Comparison of ENCODE assay signal across 24 mouse cellular contexts in the genomic region with DNA sequence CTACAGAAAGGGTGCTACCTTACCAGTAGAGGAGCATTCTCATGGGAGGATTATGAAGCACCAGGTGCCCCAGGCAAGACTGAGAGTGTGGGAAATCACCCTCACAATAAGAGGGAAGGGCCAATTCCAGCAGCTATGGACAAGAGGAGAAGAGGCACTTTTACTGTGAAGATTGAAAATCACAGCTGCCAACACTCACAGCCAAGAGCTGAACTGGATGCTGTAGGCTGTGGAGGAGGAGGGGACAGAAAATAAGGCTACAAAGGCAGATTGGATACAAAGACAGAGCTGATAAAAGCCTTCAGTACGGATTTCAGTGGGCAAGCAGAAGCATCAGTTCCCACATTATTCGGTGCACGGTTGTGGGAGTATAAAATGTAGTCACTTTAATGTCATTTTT.
DNase-seq lines count a peak whose midpoint lies in the region; ATAC-seq and TF ChIP-seq lines count a peak whose summit lies in the region.
"Had no signal": no experiment of that assay in that cellular context is flagged by ENCODE, and none has a peak within 500 bp of the region (broad histone marks: within the 10 kb centered on the region; RNA-seq: fewer than 3 reads in every experiment).

No protein-coding gene starts in this region.

- no peak for TF ChIP-seq POLR2A in heart, adult 2 months (IDR thresholded peaks at IDR 0.05; ENCODE audit: insufficient read depth, low read depth, low read length)
- TF ChIP-seq POLR2A in myocyte (IDR thresholded peaks at IDR 0.05; ENCODE audit: insufficient read length, low read depth) = no peak

- WGBS in heart, embryonic 15.5 days = 31% methylated on average over 3 of the region's 3 CpGs
- 36% methylated on average over 3 of the region's 3 CpGs for WGBS in heart, adult 2 months
- 28% methylated on average over 3 of the region's 3 CpGs for WGBS in kidney, postnatal 0 days
- 50% methylated on average over 3 of the region's 3 CpGs for WGBS in midbrain, embryonic 16.5 days
- WGBS in midbrain, embryonic 13.5 days = 68% methylated on average over 3 of the region's 3 CpGs

- H3K4me1 ChIP-seq in heart, embryonic 15.5 days (replicated peaks) = peaks cover 26% of the 10 kb centered on the region
- peaks cover 10% of the 10 kb centered on the region for H3K4me1 ChIP-seq in heart, adult 2 months (ENCODE audit: control insufficient read depth, insufficient read depth, low read length)
- H3K4me1 ChIP-seq in kidney, postnatal 0 days (replicated peaks; ENCODE audit: insufficient read depth, low read length) = peaks cover 4% of the 10 kb centered on the region; the same call in 1 of the 2 replicates
- no peaks in the 10 kb centered on the region; the same call in 1 of the 2 replicates for H3K4me1 ChIP-seq in midbrain, embryonic 16.5 days (ENCODE audit: control insufficient read depth, insufficient read depth, low read length)
- H3K4me1 ChIP-seq in midbrain, embryonic 13.5 days (replicated peaks) = no peaks in the 10 kb centered on the region
- H3K4me1 ChIP-seq: embryonic facial prominence, embryonic 15.5 days; hindbrain, embryonic 12.5 days had no signal

- no peaks in the 10 kb centered on the region for H3K79me2 ChIP-seq in heart, adult 2 months (replicated peaks; ENCODE audit: control insufficient read depth, insufficient read depth, low read length)
- no peaks in the 10 kb centered on the region for H3K79me2 ChIP-seq in myocyte (ENCODE audit: control insufficient read depth, insufficient read depth)

- no peak overlapping the region for H3K4me3 ChIP-seq in heart, embryonic 15.5 days
- H3K4me3 ChIP-seq in heart, adult 2 months = no peak overlapping the region
- H3K4me3 ChIP-seq in kidney, postnatal 0 days (replicated peaks; ENCODE audit: low read depth, low read length) = no peak overlapping the region
- no peak overlapping the region for H3K4me3 ChIP-seq in midbrain, embryonic 16.5 days (ENCODE audit: low read depth, low read length)
- H3K4me3 ChIP-seq in midbrain, embryonic 13.5 days (replicated peaks) = no peak overlapping the region
- no peak overlapping the region for H3K4me3 ChIP-seq in myocyte
- H3K4me3 ChIP-seq: embryonic facial prominence, embryonic 15.5 days; erythroblast, embryonic 14.5 days; forebrain, embryonic 10.5 days; heart, embryonic 13.5 days; hindbrain, embryonic 12.5 days had no signal

- H3K9me3 ChIP-seq in heart, embryonic 15.5 days (replicated peaks) = no peaks in the 10 kb centered on the region
- H3K9me3 ChIP-seq in kidney, postnatal 0 days (replicated peaks; ENCODE audit: low read length) = no peaks in the 10 kb centered on the region
- H3K9me3 ChIP-seq in midbrain, embryonic 16.5 days (replicated peaks; ENCODE audit: control insufficient read depth, low read length, poor library complexity, severe bottlenecking) = no peaks in the 10 kb centered on the region
- no peaks in the 10 kb centered on the region for H3K9me3 ChIP-seq in midbrain, embryonic 13.5 days
- H3K9me3 ChIP-seq: embryonic facial prominence, embryonic 15.5 days; forebrain, embryonic 10.5 days; G1E; heart, embryonic 13.5 days; hindbrain, embryonic 12.5 days had no signal

- H3K27ac ChIP-seq in heart, embryonic 15.5 days = 0 out of 2 replicates have a peak overlapping the region, but pooled peaks have one; percentile 15
- no peak overlapping the region for H3K27ac ChIP-seq in heart, adult 2 months
- 0 out of 2 replicates have a peak overlapping the region, but pooled peaks have one; percentile 48 for H3K27ac ChIP-seq in kidney, postnatal 0 days
- H3K27ac ChIP-seq in midbrain, embryonic 16.5 days (ENCODE audit: low read length) = no peak overlapping the region
- H3K27ac ChIP-seq in midbrain, embryonic 13.5 days = no peak overlapping the region
- H3K27ac ChIP-seq: embryonic facial prominence, embryonic 15.5 days; forebrain, embryonic 10.5 days; heart, embryonic 13.5 days; hindbrain, embryonic 12.5 days had no signal

- intact Hi-C loops in heart, adult 2 months (cut with DNase I) = no loop called here
- intact Hi-C loops in left cerebral cortex, postnatal 4 days (cut with DNase I) = no loop called here

- no peak overlapping the region for H3K4me2 ChIP-seq in heart, embryonic 15.5 days
- no peak overlapping the region for H3K4me2 ChIP-seq in kidney, postnatal 0 days (ENCODE audit: low read length)
- no peak overlapping the region for H3K4me2 ChIP-seq in midbrain, embryonic 16.5 days (ENCODE audit: low read length)
- H3K4me2 ChIP-seq in midbrain, embryonic 13.5 days (replicated peaks) = no peak overlapping the region
- H3K4me2 ChIP-seq in myocyte (ENCODE audit: low read depth) = peak overlapping the region; percentile 30
- H3K4me2 ChIP-seq: embryonic facial prominence, embryonic 15.5 days; heart, embryonic 13.5 days; hindbrain, embryonic 12.5 days had no signal

- no peak overlapping the region for H3K9ac ChIP-seq in heart, embryonic 15.5 days
- H3K9ac ChIP-seq in heart, adult 2 months (ENCODE audit: low read depth, low read length) = no peak overlapping the region
- no peak overlapping the region for H3K9ac ChIP-seq in kidney, postnatal 0 days (ENCODE audit: low read depth, low read length)
- H3K9ac ChIP-seq in midbrain, embryonic 16.5 days (ENCODE audit: low read depth, low read length) = no peak overlapping the region
- H3K9ac ChIP-seq in midbrain, embryonic 13.5 days (replicated peaks) = no peak overlapping the region
- H3K9ac ChIP-seq: embryonic facial prominence, embryonic 15.5 days; heart, embryonic 13.5 days; hindbrain, embryonic 12.5 days had no signal

- H3ac ChIP-seq in myocyte (ENCODE audit: control insufficient read depth, insufficient read length) = no peak overlapping the region

- no peaks in the 10 kb centered on the region for H3K36me3 ChIP-seq in heart, embryonic 15.5 days
- H3K36me3 ChIP-seq in heart, adult 2 months (ENCODE audit: control insufficient read depth, insufficient read depth, low read length) = no peaks in the 10 kb centered on the region
- no peaks in the 10 kb centered on the region for H3K36me3 ChIP-seq in kidney, postnatal 0 days (ENCODE audit: insufficient read depth, low read length)
- H3K36me3 ChIP-seq in midbrain, embryonic 16.5 days (ENCODE audit: control insufficient read depth, insufficient read depth, low read length) = no peaks in the 10 kb centered on the region
- H3K36me3 ChIP-seq in midbrain, embryonic 13.5 days = no peaks in the 10 kb centered on the region
- H3K36me3 ChIP-seq in myocyte (ENCODE audit: control insufficient read depth, insufficient read depth) = no peaks in the 10 kb centered on the region
- H3K36me3 ChIP-seq: embryonic facial prominence, embryonic 15.5 days; forebrain, embryonic 10.5 days; G1E; heart, embryonic 13.5 days; hindbrain, embryonic 12.5 days had no signal

- no peaks in the 10 kb centered on the region for H3K27me3 ChIP-seq in heart, embryonic 15.5 days
- H3K27me3 ChIP-seq in heart, adult 2 months (ENCODE audit: control insufficient read depth, insufficient read depth, low read length) = no peaks in the 10 kb centered on the region
- no peaks in the 10 kb centered on the region for H3K27me3 ChIP-seq in kidney, postnatal 0 days (ENCODE audit: insufficient read depth, low read length)
- no peaks in the 10 kb centered on the region for H3K27me3 ChIP-seq in midbrain, embryonic 16.5 days (ENCODE audit: control insufficient read depth, insufficient read depth, low read depth, low read length)
- no peaks in the 10 kb centered on the region for H3K27me3 ChIP-seq in midbrain, embryonic 13.5 days
- H3K27me3 ChIP-seq in myocyte (ENCODE audit: control insufficient read depth, insufficient read depth, insufficient read length) = no peaks in the 10 kb centered on the region
- H3K27me3 ChIP-seq: embryonic facial prominence, embryonic 15.5 days; heart, embryonic 13.5 days; hindbrain, embryonic 12.5 days had no signal

- DNase-seq in heart, adult 2 months = no peak
- peak; percentile 80 for DNase-seq in kidney, postnatal 0 days (ENCODE audit: low spot score)
- DNase-seq in kidney, postnatal 14 days = no peak
- no peak for DNase-seq in left cerebral cortex, postnatal 4 days
- DNase-seq: adrenal gland, postnatal 10 days; cerebellum, adult 18-20 months; cerebellum, adult 9-11 months; cerebellum, postnatal 36 days; gastrocnemius, postnatal 10 days; heart, postnatal 10 days; heart, postnatal 4 days had no signal

- ATAC-seq in heart, embryonic 15.5 days (replicated peaks; ENCODE audit: insufficient number of reproducible peaks, insufficient read depth, low FRiP score, low read depth) = no peak
- ATAC-seq in kidney, postnatal 0 days (replicated peaks; ENCODE audit: low FRiP score, low read depth) = no peak; the same call in 1 of the 2 replicates
- ATAC-seq in midbrain, embryonic 16.5 days = 0 out of 2 replicates have a peak, but pooled peaks have one; percentile 11
- ATAC-seq in midbrain, embryonic 13.5 days = no peak
- ATAC-seq: CD4-positive, CD25-positive, alpha-beta regulatory T cell, adult 4 months; forebrain, embryonic 14.5 days; hindbrain, embryonic 16.5 days had no signal

- no peak for TF ChIP-seq CTCF in heart, adult 2 months (IDR thresholded peaks at IDR 0.05)
- TF ChIP-seq CTCF in kidney, postnatal 0 days (IDR thresholded peaks at IDR 0.05; ENCODE audit: low read depth) = no peak

- TF ChIP-seq EP300 in heart, adult 2 months (IDR thresholded peaks at IDR 0.05; ENCODE audit: insufficient read depth, low read depth, low read length) = no peak

TF ChIP-seq in myocyte, 11 proteins besides CTCF, POLR2A, EP300 and RAD21:
- TF ChIP-seq USF1 (IDR thresholded peaks at IDR 0.05; ENCODE audit: low read depth) = no peak
- TF ChIP-seq SRF (IDR thresholded peaks at IDR 0.05; ENCODE audit: control insufficient read depth, insufficient read length, low read depth) = no peak
- peak; percentile 72 to 92 (median 92) for TF ChIP-seq MYOD1 (IDR thresholded peaks at IDR 0.05; ENCODE audit: control insufficient read depth in 1 of 3, insufficient read length in 2 of 3, low read depth in 2 of 3)
- TF ChIP-seq E2F4 (IDR thresholded peaks at IDR 0.05; ENCODE audit: insufficient read depth) = no peak
- no peak for TF ChIP-seq MYOG (IDR thresholded peaks at IDR 0.05; ENCODE audit: control insufficient read depth in 1 of 3, insufficient read depth in 1 of 3, insufficient read length in 2 of 3, low read depth in 2 of 3)
- no peak for TF ChIP-seq POLR2AphosphoS2 (IDR thresholded peaks at IDR 0.05; ENCODE audit: insufficient read length, low read depth)
- TF ChIP-seq TCF12 (IDR thresholded peaks at IDR 0.05; ENCODE audit: insufficient read depth, poor library complexity, severe bottlenecking) = peak; percentile 38
TF ChIP-seq in myocyte: peak in this region for 2.

Comparison
In these comparisons a context has a peak if more than half of its experiments do, and no peak if none do; other contexts are left out.
1. H3K27ac ChIP-seq: peak in heart, embryonic 15.5 days (single experiment) and kidney, postnatal 0 days (single experiment); none in heart, adult 2 months (single experiment), midbrain, embryonic 16.5 days (single experiment) and midbrain, embryonic 13.5 days (single experiment).